Mouse (Mus musculus) spleen, adult 2 months (tissue): ENCODE data around the gene Mn1.

ENCODE experiments used
- CTCF ChIP-seq: fragments of 200-500 bp; IDR thresholded peaks from 2 replicates; pipeline ENCODE4 v1.5.1; 2011; ENCODE audit warnings: mild to moderate bottlenecking, inconsistent platforms; ENCODE audit not compliant: insufficient read depth, insufficient read length, insufficient replicate concordance; ENCODE audit errors: extremely low read depth
- POLR2A ChIP-seq: fragments of 200-500 bp; IDR thresholded peaks from 2 replicates; pipeline ENCODE4 v1.6.1; 2011; ENCODE audit warnings: low read depth, low read length, inconsistent platforms

- TF ChIP-seq CTCF (no peak), POLR2A (no peak)
Measured at GRCm38 (mm10) chr5:111466429-111466828, 49.3 kb downstream of the Mn1 start.
